Mouse (Mus musculus): ENCODE results near the gene Gpx5.

The Gpx5 gene

GRCm38 (mm10) chr13:21249022-21249421, 43.5 kb downstream of the Gpx5 start:
- POLR2A ChIA-PET = interaction anchor here in 2 of 4 experiments (0.8 to 4.8 kb wide), 17 partner anchors 8 to 531 kb away, joined by 3 to 15 read pairs (median 4); partner anchors contain the start of genes Trim27 (in 2 of the 2) and Hist1h1b (in 1 of the 2)

GRCm38 (mm10) chr13:21246276-21246675, 46.3 kb downstream of the Gpx5 start:
- CTCF ChIA-PET = no interaction called here
- POLR2A ChIA-PET = interaction anchor here in 1 of 4 experiments (0.6 to 1.6 kb wide), 5 partner anchors 12 to 495 kb away, joined by 3 to 5 read pairs (median 3); no protein-coding TSS in a partner anchor

More at GRCm38 (mm10) chr13:21249022-21249421, 43.5 kb downstream of the Gpx5 start:
- CTCF ChIA-PET = interaction anchor here in 2 of 4 experiments (0.5 to 0.6 kb wide), 3 partner anchors 11 to 50 kb away, joined by 4 to 11 read pairs (median 4); no protein-coding TSS in a partner anchor

- ChIA-PET CTCF (interaction anchor here in 1 of 4 experiments (1.0 kb wide), 1 partner anchor 65 kb away, joined by 4 read pairs; the partner anchor contains the start of gene Trim27), POLR2A (interaction anchor here in 3 of 4 experiments (0.7 to 1.5 kb wide), 6 partner anchors 8 to 58 kb away, joined by 3 to 4 read pairs (median 3); no protein-coding TSS in a partner anchor)
Observed at GRCm38 (mm10) chr13:21244967-21245366, 47.6 kb downstream of the Gpx5 start.

- ChIA-PET CTCF (no interaction called here), POLR2A (interaction anchor here in 1 of 4 experiments (1.5 kb wide), 1 partner anchor 32 kb away, joined by 3 read pairs; no protein-coding TSS in a partner anchor)
Observed at GRCm38 (mm10) chr13:21244089-21244488, 48.4 kb downstream of the Gpx5 start.

GRCm38 (mm10) chr13:21243196-21243595, 49.3 kb downstream of the Gpx5 start:
- ChIA-PET POLR2A (interaction anchor here in 1 of 4 experiments (1.0 kb wide), 1 partner anchor 46 kb away, joined by 3 read pairs; no protein-coding TSS in a partner anchor), CTCF (no interaction called here)

GRCm38 (mm10) chr13:21242408-21243125, 50.0 kb downstream of the Gpx5 start:
- ChIA-PET POLR2A (interaction anchor here in 2 of 4 experiments (0.7 to 3.1 kb wide), 8 partner anchors 8 to 81 kb away, joined by 3 to 15 read pairs (median 3); no protein-coding TSS in a partner anchor), CTCF (interaction anchor here in 1 of 4 experiments (0.8 kb wide), 1 partner anchor 43 kb away, joined by 3 read pairs; no protein-coding TSS in a partner anchor)

- ChIA-PET CTCF (interaction anchor here in 1 of 4 experiments (0.7 kb wide), 1 partner anchor 82 kb away, joined by 3 read pairs; no protein-coding TSS in a partner anchor), POLR2A (interaction anchor here in 3 of 4 experiments (0.6 to 4.0 kb wide), 15 partner anchors 9 to 71 kb away, joined by 3 to 20 read pairs (median 4); partner anchors contain the start of gene Trim27 (in 1 of the 3))
Observed at GRCm38 (mm10) chr13:21240788-21241187, 51.7 kb downstream of the Gpx5 start.

- CTCF ChIA-PET = interaction anchor here in 1 of 4 experiments (1.5 kb wide), 1 partner anchor 13 kb away, joined by 5 read pairs; no protein-coding TSS in a partner anchor
- POLR2A ChIA-PET = interaction anchor here in 3 of 4 experiments (0.6 to 1.6 kb wide), 6 partner anchors 8 to 27 kb away, joined by 3 read pairs; no protein-coding TSS in a partner anchor
Observed at GRCm38 (mm10) chr13:21237161-21237560, 55.4 kb downstream of the Gpx5 start.

GRCm38 (mm10) chr13:21236714-21237113, 55.8 kb downstream of the Gpx5 start:
- POLR2A ChIA-PET = interaction anchor here in 2 of 4 experiments (0.6 to 1.6 kb wide), 4 partner anchors 7 to 13 kb away, joined by 3 read pairs; no protein-coding TSS in a partner anchor

More at GRCm38 (mm10) chr13:21236714-21237113, 55.8 kb downstream of the Gpx5 start:
- CTCF ChIA-PET = no interaction called here
